Mouse (Mus musculus): ENCODE data around the gene Htt. TPM values are rescaled to one million over a fixed set of nuclear protein-coding genes. Genes with fewer than 3 reads are reported as not detected.

Htt gene
- total RNA-seq, 1 experiment from 2014 or later = 19.7 TPM

DNA sequence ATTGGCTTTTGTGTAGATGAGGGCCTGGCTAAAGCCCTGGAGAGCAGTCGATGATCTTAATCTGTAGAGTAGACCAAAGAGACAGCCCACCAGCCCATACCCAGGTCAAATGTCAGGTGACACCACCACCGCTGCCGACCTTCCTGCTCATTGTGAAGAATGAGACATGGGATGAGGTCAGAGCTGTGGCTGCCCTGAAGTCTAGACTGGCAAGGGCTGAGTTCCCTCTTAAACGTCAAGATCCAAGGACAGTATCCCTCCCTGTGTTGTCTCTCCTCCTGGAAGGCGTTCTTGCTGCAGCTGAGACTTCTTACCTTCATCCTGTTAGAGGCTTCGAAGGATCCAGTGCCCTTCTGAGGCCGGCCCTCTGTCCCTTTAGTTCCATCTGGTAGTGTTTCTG lies 194.6 kb downstream of the Htt start:
- ATAC-seq (replicated peaks; ENCODE audit: insufficient number of reproducible peaks, low FRiP score, low TSS enrichment, poor library complexity, severe bottlenecking) = no peak

DNA sequence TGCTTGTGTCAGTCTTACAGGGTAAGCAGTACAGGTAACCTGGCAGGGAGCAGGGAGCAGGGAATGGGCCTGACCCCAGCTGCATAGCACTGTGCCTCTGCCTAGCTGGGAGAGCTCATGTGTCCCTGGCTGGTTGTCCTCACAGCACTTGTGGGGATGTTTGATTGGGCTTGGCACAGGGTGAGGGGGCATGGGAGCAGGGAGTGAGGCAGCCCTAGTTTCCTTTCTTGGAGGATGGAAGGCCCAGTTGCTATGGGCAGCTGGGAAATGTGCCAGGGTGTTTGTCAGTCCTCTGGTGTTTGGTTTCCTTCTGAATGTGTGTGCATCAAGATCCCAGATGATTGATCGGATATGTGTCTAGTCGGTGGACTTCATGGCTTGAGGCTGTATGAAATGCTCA lies 195.5 kb downstream of the Htt start:
- no peak for ATAC-seq (replicated peaks; ENCODE audit: insufficient number of reproducible peaks, low FRiP score, low TSS enrichment, poor library complexity, severe bottlenecking)

DNA sequence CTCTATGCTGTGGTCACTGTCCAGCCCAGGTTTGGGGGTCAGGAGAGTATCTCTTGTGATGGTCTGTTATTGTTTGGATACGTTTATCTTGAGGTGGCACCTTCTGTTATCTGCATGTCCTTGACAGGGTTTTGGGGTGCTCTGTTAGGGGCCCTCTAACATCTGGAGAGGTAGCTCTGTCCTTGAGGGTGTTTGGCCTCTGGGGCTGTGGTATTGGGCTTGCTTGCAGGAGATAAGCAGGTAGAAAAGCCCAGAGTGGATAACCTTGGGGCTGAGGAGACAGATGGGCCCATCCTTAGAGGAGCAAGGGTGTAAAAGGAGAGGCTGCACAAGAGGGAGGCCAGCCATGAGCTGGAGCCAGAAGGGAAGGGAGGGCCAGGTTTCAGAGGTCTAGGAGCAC lies 198.5 kb downstream of the Htt start:
- no peak for ATAC-seq (replicated peaks; ENCODE audit: insufficient number of reproducible peaks, low FRiP score, low TSS enrichment, poor library complexity, severe bottlenecking)

Other genes with a start within 250 kb of the Htt start
- 62.3 to 78.2 TPM (median 78.0 TPM) in 3 replicates for gene Tnip2, start 247.7 kb upstream of the Htt start, total RNA-seq (2017)
- 80.1 to 108 TPM (median 88.7 TPM) in 3 replicates for gene Sh3bp2, start 235.9 kb upstream of the Htt start, total RNA-seq (2017)
- 174 to 248 TPM (median 209 TPM) in 3 replicates for gene Add1, start 188.1 kb upstream of the Htt start, total RNA-seq (2017)
- 15.7 to 30.7 TPM (median 20.2 TPM) in 3 replicates for gene Mfsd10, start 124.5 kb upstream of the Htt start, total RNA-seq (2017)
- gene Nop14, start 101.6 kb upstream of the Htt start, total RNA-seq (2017) = 25.9 to 45.2 TPM (median 38.6 TPM) in 3 replicates
- 2.9 to 12.9 TPM (median 4.2 TPM) in 3 replicates for gene Grk4, start 101.4 kb upstream of the Htt start, total RNA-seq (2017)
- 0.29 TPM in 1 of 3 replicates, not detected in the others for gene Msantd1, start 146.3 kb downstream of the Htt start, total RNA-seq (2017)
- 1.5 to 7.6 TPM (median 5.7 TPM) in 3 replicates for gene Rgs12, start 187.7 kb downstream of the Htt start, total RNA-seq (2017)